Mouse (Mus musculus) lung, postnatal 0 days (tissue): Measurements from ENCODE around the gene Elavl2. TPM values are rescaled to one million over a fixed set of nuclear protein-coding genes. Genes with fewer than 3 reads are reported as not detected.

ENCODE experiments used
- ATAC-seq: fragments of 200-750 bp; cut with Nextera tagmentation; 2 replicates; pipeline ENCODE4 v1.8.0; 2017; ENCODE audit warnings: moderate library complexity
- DNase-seq: peaks from one replicate; pipeline ENCODE4 v3.0.0-alpha.2; 2016; ENCODE audit warnings: low spot score
- H3K27ac ChIP-seq: fragments of 300-500 bp; sonication (generic); 2 replicates; pipeline ENCODE4 v1.5.1; 2014; ENCODE audit warnings: antibody characterized with exemption, mild to moderate bottlenecking, low read length, mixed read lengths
- H3K27me3 ChIP-seq: fragments of 300-500 bp; sonication (generic); replicated peaks from 2 replicates; pipeline ENCODE4 v1.6.1; 2014; ENCODE audit warnings: low read length, mixed read lengths; ENCODE audit not compliant: insufficient read depth
- H3K36me3 ChIP-seq: fragments of 300-500 bp; sonication (generic); 2 replicates; pipeline ENCODE4 v1.6.1; 2014; ENCODE audit warnings: low read length, mixed read lengths; ENCODE audit not compliant: insufficient read depth
- H3K4me1 ChIP-seq: fragments of 300-500 bp; sonication (generic); 2 replicates; pipeline ENCODE4 v1.6.1; 2014; ENCODE audit warnings: antibody characterized with exemption, low read depth, low read length, mixed read lengths; ENCODE audit not compliant: insufficient read depth
- H3K4me2 ChIP-seq: fragments of 300-500 bp; sonication (generic); replicated peaks from 2 replicates; pipeline ENCODE4 v1.6.1; 2014; ENCODE audit warnings: low read depth, mild to moderate bottlenecking, low read length, moderate library complexity, mixed read lengths
- H3K4me3 ChIP-seq: fragments of 300-500 bp; sonication (generic); 2 replicates; pipeline ENCODE4 v1.5.1; 2014; ENCODE audit warnings: low read depth, low read length
- H3K9ac ChIP-seq: fragments of 300-500 bp; sonication (generic); replicated peaks from 2 replicates; pipeline ENCODE4 v1.6.1; 2014; ENCODE audit warnings: low read depth, mild to moderate bottlenecking
- H3K9me3 ChIP-seq: fragments of 300-500 bp; sonication (generic); 2 replicates; pipeline ENCODE4 v1.6.1; 2016; ENCODE audit warnings: low read length, mixed read lengths
- CTCF ChIP-seq: IDR thresholded peaks from 2 replicates; pipeline ENCODE4 v1.5.1; 2016; ENCODE audit warnings: antibody characterized with exemption, mild to moderate bottlenecking
- EP300 ChIP-seq: IDR thresholded peaks from 2 replicates; pipeline ENCODE4 v1.6.1; 2016; ENCODE audit warnings: antibody characterized with exemption, mild to moderate bottlenecking, control low read depth
- WGBS: fragments of 180-500 bp; shearing (Covaris S2); extraction: QIAGEN DNeasy Blood & Tissue Kit; methylation state at CpG from one replicate; pipeline ENCODE4 v1.1.7; 2014; 5-methylcytosine and 5-hydroxymethylcytosine counted together
- microRNA-seq: library from miRNA; unstranded; fragments of <30 nt; microRNA quantifications from one replicate; pipeline ENCODE4, GENCODE M21; 2016
- polyA plus RNA-seq: library from polyadenylated mRNA; unstranded; fragments of >200 nt; fragmentation: Nextera tagmentation; extraction: Ambion mirVana; gene quantifications from 2 replicates; pipeline ENCODE4 v1.2.1, GENCODE M21; 2015

The Elavl2 gene
- polyA plus RNA-seq, 1 experiment from 2014 or later: 0.39 TPM

DNA sequence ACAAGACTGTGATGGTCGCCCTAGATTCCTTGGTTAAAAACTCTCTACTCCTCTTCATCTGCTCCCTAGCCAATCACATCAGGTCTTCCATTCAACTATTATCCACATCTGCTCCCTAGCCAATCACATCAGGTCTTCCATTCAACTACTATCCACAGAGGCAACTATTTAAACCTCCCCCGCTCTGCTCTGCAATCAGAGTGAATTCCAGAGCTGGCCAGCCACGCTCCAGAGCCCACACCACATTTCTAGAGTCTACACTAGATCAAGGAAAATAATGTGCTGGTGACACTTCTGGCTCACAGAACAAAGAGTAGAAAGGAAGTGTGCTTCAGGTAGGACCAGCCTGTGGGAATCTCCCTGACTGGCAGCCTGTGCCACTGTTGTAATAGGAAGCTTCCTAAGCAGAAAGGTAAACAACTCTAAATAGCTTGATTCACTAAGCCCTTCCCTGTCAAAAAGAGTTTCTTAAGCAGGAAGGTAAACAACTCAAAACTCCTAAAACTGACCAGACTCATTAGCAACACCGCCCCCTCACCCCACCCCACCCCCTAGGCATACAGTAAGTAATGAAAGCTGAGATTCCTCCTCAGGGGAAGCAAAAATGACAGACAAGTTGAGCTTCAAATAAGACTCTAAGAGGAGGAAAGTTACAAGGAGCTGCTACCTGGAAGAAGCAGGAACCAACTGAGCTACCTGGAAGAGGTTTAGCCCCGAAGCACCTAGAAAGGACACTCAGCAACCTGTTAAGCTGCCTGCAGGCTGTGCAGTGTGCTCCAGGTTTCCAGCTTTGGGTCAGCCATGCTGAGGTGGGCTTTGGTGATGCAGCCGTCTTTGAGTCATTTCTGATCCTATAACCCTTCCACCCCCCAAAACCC is 191.9 kb downstream of the Elavl2 start:
- Histone ChIP-seq H3K4me3 (no peak overlapping the region), H3K27me3 (no peaks in the 10 kb centered on the region), H3K4me2 (no peak overlapping the region), H3K4me1 (no peaks in the 10 kb centered on the region), H3K36me3 (no peaks in the 10 kb centered on the region), H3K9me3 (no peaks in the 10 kb centered on the region), H3K9ac (no peak overlapping the region), H3K27ac (no peak overlapping the region)
- DNase-seq (peak; percentile 54), ATAC-seq (peak; percentile 74)
- TF ChIP-seq EP300 (no peak), CTCF (no peak)
- 36% methylated on average over 6 of the region's 6 CpGs for WGBS

Small RNA genes within 50 kb of the gene (microRNA-seq; reads per million reads assigned to microRNA genes)
- gene Mir6402: not detected
